Mouse (Mus musculus) naive thymus-derived CD4-positive, alpha-beta T cell, adult 2 months (primary cell): ENCODE measurements at regions not wholly inside any gene's neighbourhood (a gene's known extent, or its start where the extent isn't known, plus 50 kb on each side); places are given as distances from the start of the nearest gene placed in this dataset.

Experiments used
- DNase-seq: peaks from one replicate; pipeline ENCODE4 v3.0.0-alpha.2; 2011; ENCODE audit warnings: low read depth

DNA sequence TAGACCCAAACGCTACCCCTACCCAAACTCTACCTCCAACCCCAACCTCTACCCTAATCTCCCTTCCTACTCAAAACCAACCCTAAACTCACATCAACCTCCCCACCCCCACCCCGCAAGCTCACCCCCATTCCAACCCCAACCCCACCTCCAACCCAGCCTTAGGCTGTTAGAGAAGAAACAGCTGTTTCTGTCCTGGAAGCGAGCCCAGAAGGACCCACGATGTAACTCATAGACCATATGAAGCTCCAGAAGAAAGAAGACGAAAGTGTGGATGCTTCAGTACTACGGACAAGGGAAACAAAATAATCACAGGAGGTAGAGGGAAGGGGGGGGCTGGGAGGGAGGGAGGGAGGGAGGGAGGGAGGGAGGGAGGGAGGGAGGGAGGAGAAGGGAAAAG is 58.4 kb downstream of the Sox11 start:
- no peak for DNase-seq

DNA sequence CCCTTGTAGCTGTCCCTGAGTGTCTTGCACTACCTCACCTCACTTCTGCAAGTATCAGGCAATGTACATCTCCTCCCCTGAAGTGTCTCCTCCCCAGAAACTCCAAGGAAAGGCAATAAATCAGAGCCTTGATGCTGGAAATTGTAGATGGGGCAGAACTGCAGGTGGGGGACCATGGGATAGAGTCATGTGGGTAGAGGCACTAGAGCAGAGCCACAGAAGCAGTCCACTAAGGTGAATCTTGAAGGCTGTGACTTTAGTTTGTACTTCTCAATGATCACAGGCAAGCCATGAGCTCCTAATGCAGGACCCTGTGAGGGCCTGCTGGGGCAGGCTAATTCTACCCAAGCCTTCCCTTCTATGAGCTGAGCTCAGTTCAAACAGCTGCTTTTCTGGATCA is 80.4 kb downstream of the Sox11 start:
- no peak for DNase-seq

DNA sequence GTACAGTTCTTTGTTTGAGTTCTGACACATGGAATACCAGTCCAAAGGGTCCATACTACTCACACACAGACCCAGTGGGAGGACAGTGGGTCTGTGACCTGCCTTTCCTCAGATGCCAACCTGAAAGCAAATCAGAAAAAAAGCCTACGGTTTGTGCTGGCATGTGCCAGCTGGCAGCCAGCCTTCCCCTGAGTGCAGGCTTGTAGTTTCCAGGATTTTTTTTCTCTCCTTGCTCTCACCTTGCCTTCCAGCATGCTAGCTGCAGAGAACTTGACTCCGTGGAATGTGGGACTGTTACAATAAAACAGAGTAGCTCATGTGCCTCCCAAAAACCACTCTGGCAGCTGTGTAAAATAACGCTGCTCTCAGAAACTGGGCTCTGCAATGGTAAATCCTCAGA is 88.2 kb downstream of the Sox11 start:
- DNase-seq: no peak

DNA sequence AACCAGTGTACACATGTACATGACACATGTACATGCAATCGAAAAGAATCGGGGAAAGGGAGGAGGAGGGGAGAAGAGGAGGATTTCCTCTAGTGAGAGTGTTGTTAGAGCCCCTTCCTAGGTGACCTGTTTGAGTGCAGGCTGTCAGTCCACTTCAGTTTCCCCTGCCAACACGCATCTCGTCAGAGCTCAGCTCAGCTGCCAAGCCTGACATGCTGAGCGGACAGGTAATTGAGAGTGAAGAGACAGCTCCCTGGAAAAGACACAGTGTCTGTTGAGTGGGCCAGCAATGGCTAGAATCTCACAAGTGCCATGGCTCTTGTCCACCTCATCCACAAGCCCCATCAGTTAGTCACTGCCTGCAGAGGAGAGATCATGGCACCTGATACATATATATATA is 90.9 kb downstream of the Sox11 start:
- no peak for DNase-seq

DNA sequence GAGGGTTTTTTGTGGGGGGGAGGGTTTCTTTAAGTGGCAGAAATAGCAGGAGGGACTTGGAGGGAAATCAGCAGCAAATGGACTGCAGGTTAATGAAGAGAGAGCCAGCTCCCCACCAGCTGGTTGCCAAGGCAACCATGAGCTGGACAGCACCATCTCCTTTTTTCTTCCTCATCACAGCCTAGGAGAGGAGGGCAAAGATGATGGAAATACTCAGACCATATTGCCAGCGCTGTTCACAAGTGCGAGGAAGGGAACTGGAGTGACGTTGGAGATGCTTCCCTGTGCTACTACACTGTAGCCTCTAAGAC is 93.9 kb downstream of the Sox11 start:
- DNase-seq: no peak

DNA sequence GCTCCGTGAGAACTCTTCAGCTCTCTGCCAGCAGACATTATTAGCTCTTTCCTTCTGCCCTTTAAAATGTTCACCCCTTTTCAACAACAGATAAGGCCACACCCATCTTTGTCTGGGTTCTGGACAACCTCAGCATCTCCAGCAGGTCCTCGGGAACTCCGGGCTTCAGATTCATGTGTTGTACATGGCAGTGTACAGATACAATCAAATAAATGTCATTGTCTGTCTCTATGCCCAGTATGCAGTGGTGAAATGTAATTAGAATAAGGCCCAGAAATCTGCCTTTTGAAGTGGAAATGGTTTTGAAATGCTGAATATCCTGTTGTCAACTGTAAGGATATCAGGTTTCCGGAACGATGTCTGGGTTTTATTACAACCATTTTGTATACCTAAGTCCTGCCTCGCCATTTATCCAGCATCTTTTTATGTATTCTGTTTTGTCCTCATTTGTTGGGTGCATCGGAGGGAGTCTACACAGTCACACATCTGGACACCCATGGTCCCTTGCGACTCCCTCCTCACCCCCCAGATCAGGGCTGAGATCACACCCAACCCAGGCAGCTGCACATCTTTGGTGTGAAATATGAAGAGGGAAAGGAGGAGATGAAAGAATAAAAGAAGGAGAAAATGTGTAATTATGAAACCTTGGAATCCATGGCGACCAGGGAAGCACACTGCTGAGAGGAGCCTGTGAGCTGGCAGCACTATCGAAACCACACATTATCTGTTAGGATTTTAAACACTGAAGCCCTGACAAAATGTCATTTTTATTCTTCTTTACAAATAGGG is 94.4 kb downstream of the Sox11 start:
- DNase-seq: no peak

DNA sequence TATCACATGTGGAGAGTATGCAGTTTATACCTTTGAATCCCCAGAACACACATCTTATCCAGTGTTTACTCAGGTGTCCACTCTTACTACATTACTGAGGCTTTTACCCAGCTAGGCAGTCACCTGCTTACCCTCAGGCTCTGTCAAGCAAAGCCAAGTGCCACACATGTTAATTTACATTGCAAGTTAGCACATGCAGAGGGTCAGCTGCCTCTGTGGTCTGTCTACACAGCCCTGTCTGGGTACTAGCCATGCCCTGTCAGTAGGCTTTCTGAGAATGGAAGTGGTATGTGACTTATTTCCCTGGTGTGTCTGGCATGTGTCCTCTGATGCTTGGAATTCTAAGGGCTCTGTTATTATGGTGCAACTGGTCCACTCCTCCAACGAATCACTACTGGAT is 106.6 kb downstream of the Sox11 start:
- DNase-seq: no peak

DNA sequence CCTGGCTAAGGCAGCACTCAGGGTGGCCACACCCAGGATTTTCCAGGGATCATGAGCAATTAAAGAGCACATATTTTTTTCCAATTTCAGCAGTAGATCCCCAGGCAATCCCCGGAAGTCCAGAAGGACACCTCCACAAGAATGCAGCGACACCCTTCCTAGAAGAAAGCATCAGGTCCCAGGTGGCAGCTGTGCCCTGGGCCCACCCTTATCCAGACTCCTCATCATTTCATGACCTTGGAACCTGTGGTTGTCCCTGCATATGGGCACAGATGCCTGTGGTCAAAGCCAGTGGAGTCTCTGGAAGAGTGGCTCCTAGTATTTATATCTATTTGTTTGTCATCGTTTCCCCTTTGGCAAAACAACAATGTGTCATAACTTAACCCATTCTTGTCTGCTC is 120.8 kb downstream of the Sox11 start:
- no peak for DNase-seq

DNA sequence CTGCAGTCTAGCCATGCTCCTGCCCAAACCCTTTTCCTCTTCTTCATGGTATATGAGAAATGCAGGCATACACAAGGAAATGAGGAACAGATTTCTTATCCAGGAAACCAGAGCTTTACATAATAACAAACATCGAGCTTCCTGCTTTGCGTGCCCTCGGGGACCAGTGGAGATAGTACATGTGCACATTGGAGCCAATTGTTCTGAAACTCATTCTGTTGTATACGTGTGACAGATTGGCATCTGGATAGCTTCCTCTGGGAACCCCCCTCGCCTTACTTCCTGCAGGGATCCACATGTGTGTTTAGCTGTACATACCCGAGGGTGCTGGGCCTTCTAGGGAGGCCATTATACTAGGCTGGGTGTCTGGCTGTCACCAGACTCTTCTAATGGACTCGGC is 141.2 kb downstream of the Sox11 start:
- no peak for DNase-seq

DNA sequence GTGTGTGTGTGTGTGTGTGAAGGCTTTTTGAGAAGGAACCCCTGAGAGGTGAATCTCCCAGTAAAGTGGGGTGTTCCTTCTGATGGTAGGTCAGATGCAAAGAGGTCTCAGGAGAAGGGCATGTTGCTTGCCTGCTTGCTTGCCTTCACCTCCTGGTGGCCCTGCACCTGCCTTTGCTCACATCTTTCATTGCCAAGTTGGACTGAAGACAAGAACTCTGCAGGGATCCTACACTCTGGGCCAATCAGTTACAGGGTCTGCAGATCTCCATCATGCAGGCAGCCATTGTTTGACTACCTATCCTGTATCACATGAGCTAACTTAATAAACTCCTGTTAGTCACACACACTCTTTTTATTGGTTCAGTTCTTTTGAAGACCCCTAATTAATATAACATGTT is 148.4 kb downstream of the Sox11 start:
- DNase-seq: no peak

DNA sequence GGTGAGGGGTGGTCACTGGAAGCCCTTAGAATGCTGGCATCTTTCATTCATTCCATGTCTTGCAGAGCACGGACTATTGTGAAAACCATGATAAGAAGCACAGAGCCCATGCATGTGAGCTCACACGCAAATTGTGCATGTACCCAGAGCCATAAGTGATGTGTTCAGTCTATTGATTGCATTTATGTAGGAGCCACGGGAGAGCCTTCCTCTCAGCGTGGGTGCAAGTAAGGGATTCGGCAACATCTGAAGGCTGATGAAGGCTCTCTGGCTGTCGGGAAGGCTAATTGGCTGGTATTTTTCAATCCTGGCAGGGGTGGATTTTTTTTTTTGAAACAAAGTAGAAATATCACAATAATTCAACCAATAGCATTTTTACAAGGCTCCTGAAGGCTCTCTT is 150.5 kb downstream of the Sox11 start:
- no peak for DNase-seq

DNA sequence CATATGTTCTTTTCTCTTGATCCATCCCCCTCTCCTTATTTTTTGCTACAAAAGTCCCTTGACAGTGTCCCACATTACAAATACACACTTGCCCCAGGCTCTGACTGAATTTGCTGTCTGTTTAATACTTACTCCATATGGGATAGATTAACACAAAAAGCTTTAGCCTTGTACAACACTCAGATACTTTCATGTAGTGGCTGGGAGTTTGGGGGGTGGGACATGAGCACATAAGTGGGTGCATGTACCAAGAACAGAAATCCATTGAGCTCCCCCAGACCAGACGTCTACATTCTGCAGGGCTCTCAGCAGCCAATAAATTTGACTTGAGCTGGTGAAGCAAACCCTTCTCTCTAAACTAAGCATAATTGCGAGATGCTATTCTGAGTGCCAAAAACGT is 154.9 kb downstream of the Sox11 start:
- no peak for DNase-seq

DNA sequence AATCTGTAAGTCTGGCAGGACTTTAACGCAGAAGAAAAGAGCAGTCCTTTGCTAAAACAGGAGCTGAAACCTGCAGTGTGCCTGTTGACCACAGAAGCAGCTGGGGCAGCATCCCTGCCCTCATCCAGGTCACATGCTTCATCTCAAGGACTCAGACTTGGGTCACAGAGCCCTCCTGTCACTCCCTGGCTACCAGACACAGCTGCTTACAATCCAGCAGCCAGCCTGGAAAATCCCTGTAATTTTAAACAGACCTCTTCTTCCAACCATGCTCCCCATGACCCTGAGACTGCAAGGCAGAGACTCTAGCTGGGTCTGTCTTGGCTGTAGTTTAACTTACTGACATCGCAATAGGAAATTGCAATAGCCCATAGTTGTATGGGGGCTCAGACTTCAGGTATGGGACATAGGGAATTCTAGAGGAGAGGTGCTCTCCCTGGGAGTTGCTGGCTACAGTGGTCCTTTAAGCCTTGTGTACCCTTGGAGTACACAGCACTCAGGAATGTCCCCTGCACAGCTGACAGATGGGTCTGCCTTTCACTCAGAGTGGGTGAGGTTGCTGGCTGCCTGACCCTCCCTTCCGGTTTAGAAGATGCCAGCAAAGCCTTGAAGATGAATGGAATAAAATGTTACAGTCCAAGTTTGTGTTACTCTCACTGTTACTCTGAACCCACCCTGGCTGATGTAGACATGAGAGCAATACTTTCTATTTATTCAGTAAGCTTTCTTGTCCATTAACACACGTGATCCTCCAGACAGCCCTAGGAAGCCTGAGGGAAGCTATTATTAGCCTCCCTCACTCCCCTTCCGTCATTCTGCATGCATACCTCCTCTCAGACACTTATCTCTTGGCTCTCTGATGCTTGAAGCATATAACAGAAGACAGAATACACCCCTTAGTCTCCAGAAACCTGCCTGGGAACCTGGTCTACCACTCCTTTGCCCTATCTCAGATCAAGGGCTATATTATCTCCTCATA is 159.7 kb downstream of the Sox11 start:
- DNase-seq: no peak

DNA sequence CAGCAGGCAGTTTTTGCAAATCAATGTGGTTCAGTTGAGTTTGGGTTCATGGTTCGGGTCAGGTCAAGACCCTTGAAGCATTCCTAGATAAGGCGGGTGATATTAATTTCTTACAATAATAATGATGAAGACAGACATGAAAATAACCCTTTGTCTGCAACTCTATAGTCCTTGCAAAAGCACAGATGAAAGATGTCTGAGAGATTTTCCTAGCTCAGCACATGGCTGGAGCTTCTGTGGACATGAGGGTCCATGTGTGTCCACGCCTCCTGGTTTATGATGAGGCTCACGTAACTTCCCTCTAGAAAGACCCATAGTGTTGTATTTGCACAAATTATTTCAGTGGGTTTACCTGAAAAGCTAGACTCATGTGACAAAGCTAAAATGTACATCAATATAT is 168.8 kb downstream of the Sox11 start:
- no peak for DNase-seq

DNA sequence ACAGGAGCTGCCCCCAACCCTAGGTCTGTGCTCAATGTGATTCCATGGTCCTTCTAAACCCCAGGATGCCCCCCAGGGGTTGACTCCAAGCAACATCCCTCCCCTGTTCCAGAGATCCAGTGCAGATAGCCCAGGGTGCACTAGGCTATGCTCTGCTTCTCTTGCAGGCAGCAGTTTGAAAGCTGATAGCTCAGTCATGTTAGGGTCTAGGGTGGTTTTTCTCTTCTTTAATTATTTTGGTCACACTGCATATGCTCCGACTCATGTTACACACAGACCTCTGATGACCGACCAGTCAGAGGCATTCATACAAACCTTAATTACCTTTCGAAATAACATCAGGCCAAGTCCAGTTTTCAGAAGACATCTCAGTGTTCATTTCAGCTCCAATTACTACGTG is 169.2 kb downstream of the Sox11 start:
- no peak for DNase-seq

DNA sequence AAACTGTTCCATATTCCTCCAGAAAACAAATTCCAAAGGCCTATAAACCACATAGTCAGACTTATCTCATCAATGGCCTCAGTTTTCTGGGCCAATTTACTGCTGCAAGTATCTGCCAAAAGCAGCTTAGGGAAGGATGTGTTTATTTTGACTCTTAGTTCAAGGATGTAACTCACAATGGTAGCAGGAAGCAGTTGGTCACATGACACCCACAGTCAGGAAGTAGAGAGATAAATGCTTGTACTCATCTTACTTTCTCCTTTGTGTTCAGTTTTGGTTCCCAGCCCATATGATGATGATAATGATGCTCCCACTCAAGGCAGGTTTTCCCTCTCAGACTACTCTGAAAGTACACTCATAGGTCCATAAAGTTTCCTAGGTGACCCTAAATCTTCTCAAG is 170.8 kb downstream of the Sox11 start:
- DNase-seq: no peak

DNA sequence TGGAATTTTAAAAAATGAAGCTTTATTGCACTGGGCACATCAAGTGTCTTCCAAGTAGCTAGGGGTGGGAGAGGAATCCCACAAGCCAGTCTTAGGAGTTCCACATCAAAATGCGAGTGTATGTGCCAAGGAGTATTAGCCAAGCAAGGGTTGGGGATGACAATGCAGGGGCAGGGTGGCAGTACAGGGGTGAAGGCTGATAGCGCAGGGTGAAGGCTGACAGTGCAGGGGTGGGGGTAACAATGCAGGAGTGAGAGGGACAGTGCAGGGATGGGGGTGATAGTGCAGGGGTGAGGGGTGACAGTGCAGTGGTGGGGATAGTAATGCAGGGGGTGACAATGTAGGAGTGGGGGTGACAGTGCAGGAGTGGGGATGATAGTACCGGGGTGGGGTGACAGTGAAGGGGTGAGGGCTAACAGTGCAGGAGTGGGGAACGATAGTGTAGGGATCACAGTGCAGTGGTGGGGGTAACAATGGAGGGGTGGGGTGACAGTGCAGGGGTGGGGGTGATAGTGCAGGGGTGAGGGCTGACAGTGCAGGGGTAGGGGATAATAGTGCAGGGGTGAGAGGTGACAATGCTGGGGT is 177.4 kb downstream of the Sox11 start:
- DNase-seq: no peak

DNA sequence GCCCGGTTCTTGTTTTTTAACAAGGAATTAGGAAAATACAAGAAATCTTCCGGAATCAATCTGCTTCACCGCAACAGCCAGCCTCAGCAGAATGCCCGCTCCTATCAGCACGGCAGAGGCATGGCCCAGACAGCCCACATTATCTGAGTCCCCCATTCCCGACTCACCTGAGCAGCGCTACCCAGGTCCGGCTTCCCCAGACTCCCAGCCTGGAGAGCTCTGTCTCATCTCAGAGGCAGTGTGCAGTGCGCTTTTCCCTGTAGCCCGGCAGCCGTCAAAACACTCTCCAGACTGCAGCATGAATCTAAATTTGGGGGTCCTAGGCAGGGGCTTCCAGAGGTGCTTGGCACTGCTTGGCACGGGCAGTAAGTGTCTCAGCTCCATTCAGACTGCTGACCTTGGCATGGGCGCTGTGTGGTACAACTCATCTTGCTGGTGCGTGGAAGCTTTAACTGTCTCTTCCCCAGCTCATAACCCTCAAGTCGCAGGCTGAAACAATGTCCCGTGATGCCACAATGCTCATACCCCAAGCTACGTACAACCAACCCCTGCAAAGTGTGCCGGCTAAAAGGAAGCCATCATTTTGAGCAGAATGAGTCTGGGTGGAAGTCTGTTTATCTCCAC is 182.2 kb downstream of the Sox11 start:
- no peak for DNase-seq

DNA sequence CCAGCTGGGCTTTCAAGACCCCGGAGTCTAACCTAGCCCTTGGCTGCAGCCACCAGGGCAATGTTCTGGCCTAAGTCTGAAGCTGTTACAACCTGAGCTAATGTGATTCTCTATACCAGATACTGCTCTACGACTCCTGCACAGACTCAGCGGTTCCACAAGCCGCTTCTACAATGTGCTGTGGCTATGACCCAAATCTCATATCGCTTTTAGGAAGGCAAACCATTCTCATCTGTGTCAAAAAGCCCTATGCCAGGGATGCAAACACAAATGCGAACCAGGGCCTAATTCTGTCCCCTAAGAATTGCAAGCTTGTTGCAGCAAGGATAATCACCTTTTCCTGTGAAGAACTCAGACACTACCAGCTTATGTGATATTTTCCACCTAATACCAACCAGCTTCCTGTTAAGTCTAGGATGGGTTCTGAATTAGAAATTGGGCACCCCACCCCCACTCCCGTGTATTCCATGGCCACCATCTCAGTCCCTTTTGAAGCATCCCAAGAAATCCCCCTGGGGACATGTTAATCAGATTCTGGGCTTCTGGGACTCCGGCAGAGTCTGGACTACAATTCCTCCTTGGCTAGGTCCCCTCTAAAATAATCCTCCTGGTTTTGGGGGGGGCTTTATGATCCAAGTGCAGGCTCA is 182.8 kb downstream of the Sox11 start:
- no peak for DNase-seq

DNA sequence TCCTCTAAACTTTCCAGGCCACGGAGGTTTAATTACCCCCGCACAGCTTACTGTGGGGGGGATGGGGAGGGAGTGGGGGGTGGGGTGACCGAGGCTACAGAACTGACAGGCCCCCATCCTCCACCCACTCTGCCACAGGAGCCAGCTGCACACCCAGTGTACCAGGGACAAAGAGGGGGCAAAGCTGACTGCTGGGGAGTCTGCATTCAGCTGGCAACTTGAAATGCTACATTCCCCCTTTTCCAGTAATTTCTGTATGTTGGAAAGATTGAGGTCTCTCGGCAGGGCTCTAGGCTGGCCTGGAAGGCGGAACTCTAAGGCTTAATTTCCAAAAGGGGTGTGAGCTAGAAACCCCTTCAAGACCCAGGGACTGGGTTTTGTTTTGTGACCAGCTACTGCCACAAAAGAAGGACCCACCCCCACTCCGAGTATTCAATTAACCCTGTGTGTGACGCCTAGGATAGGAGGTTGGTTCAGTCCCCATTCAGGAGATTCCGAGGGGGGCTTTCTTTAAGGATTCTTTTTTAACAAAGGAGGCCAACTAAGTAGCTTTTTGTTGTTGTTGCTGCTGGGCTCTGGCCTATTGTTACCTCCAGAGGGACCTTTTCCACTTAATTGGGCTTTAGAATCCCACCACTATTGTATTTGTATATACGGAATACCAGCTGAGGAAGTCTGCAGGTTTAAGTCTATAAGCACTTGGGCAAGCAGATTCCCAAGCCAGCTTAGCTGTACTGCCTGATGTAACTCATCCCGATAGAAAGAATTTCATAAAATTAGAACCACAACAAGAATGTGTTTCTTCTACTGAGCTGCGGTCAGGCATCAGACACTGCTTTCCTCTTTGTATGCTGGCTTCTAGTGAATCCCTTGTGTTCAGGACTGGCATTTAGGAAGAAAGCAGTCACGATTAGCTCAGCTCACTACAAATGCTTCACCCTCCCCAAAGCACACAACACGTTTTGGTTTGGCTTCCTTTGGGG is 191.2 kb downstream of the Sox11 start:
- DNase-seq: no peak

DNA sequence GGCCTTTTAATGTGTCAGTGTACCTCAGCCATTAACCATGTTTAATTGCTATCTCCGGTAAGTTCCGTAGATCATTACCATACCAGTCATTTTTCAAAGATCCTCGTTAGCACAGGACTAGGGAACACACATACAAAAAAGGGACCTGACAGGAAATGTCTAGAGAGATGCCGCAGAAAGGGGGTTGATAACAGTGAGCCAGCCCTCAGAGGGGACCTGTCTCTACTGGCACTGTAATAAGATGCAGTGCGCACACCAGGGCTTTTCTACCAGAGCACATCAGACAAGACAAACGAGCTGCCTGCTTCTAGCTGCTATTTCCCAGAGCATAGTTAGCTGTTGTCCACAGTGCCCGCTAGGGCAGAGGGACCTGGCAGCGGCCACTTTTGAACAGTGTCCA is 199.1 kb downstream of the Sox11 start:
- DNase-seq: no peak
